Comparison of ENCODE assay signal across 9 mouse cellular contexts in the genomic region with DNA sequence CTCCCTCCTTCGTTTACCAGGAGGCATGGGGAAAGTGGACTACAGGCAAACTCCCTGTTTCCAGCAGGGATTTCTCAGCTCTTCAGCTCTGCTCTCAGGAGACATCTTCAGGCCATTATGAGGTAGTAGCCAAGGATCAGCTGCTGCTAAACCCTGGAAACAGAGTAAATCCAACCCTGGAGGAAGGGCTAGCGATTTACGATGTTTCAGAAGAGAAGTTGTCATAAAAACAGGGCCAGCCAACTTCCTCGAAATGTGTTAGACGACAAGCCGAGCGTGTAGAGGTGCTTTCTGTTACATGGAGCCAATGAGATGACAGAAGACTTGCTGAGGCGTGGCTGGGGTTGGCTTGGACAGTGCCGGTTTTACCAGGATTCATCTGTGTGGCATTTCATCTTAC. TPM values are rescaled to one million over a fixed set of nuclear protein-coding genes. Genes with fewer than 3 reads are reported as not detected.
DNase-seq lines count a peak whose midpoint lies in the region; ATAC-seq and TF ChIP-seq lines count a peak whose summit lies in the region.
"Had no signal": no experiment of that assay in that cellular context is flagged by ENCODE, and none has a peak within 500 bp of the region (broad histone marks: within the 10 kb centered on the region; RNA-seq: fewer than 3 reads in every experiment).

No protein-coding gene starts in this region.

- no peak overlapping the region for H3K9ac ChIP-seq in stomach, postnatal 0 days (ENCODE audit: low read length)
- H3K9ac ChIP-seq in midbrain, embryonic 14.5 days (replicated peaks; ENCODE audit: low read length), result no peak overlapping the region
- no peak overlapping the region for H3K9ac ChIP-seq in midbrain, embryonic 13.5 days (replicated peaks)

- H3K4me2 ChIP-seq in stomach, postnatal 0 days (replicated peaks; ENCODE audit: low read depth), result no peak overlapping the region
- no peak overlapping the region for H3K4me2 ChIP-seq in midbrain, embryonic 14.5 days (ENCODE audit: low read length)
- no peak overlapping the region for H3K4me2 ChIP-seq in midbrain, embryonic 13.5 days (replicated peaks)

- no peaks in the 10 kb centered on the region for H3K27me3 ChIP-seq in stomach, postnatal 0 days (ENCODE audit: control insufficient read depth, insufficient read depth, low read length)
- H3K27me3 ChIP-seq in midbrain, embryonic 14.5 days (ENCODE audit: control insufficient read depth, insufficient read depth, low read length), result no peaks in the 10 kb centered on the region
- H3K27me3 ChIP-seq in midbrain, embryonic 13.5 days, result no peaks in the 10 kb centered on the region

- ATAC-seq in stomach, postnatal 0 days (ENCODE audit: low FRiP score, low TSS enrichment), result no peak
- no peak for ATAC-seq in midbrain, embryonic 14.5 days (ENCODE audit: low FRiP score, low TSS enrichment)
- ATAC-seq in midbrain, embryonic 13.5 days, result no peak

- H3K4me3 ChIP-seq in stomach, postnatal 0 days (ENCODE audit: low read depth, low read length), result no peak overlapping the region
- H3K4me3 ChIP-seq in midbrain, embryonic 14.5 days (replicated peaks; ENCODE audit: low read depth, low read length), result no peak overlapping the region
- no peak overlapping the region for H3K4me3 ChIP-seq in midbrain, embryonic 13.5 days (replicated peaks)

- TF ChIP-seq CTCF in stomach, postnatal 0 days (IDR thresholded peaks at IDR 0.05; ENCODE audit: low read depth), result peak; percentile 69

- TF ChIP-seq EP300 in stomach, postnatal 0 days (optimal IDR thresholded peaks at IDR 0.05), result no peak

- no peaks in the 10 kb centered on the region; the same call in 1 of the 2 replicates for H3K4me1 ChIP-seq in stomach, postnatal 0 days (replicated peaks; ENCODE audit: control insufficient read depth, insufficient read depth)
- H3K4me1 ChIP-seq in midbrain, embryonic 14.5 days (ENCODE audit: control insufficient read depth, insufficient read depth, low read length), result no peaks in the 10 kb centered on the region
- H3K4me1 ChIP-seq in midbrain, embryonic 13.5 days (replicated peaks), result no peaks in the 10 kb centered on the region

- no peak overlapping the region for H3K27ac ChIP-seq in stomach, postnatal 0 days (replicated peaks)
- H3K27ac ChIP-seq in midbrain, embryonic 14.5 days (replicated peaks; ENCODE audit: low read depth, low read length), result no peak overlapping the region
- no peak overlapping the region for H3K27ac ChIP-seq in midbrain, embryonic 13.5 days

- peak; percentile 14 for DNase-seq in adrenal gland, adult 2 months
- DNase-seq in adrenal gland, postnatal 14 days, result no peak
- DNase-seq in thymus, postnatal 14 days, result peak; percentile 27
- no peak for DNase-seq in thymus, postnatal 36 days
- DNase-seq in lung, adult 18-20 months, result peak; percentile 23 to 31
- no peak for DNase-seq in stomach, postnatal 0 days (ENCODE audit: low spot score)
- no peak for DNase-seq in midbrain, embryonic 14.5 days
- DNase-seq: cerebellum, adult 2 months had no signal

- no peaks in the 10 kb centered on the region for H3K9me3 ChIP-seq in stomach, postnatal 0 days (ENCODE audit: control insufficient read depth, low read length)
- no peaks in the 10 kb centered on the region for H3K9me3 ChIP-seq in midbrain, embryonic 14.5 days (ENCODE audit: control insufficient read depth, low read length)
- H3K9me3 ChIP-seq in midbrain, embryonic 13.5 days, result no peaks in the 10 kb centered on the region

- WGBS in stomach, postnatal 0 days, result 38% methylated on average over 9 of the region's 9 CpGs
- WGBS in midbrain, embryonic 14.5 days, result 72% methylated on average over 9 of the region's 9 CpGs
- 68% methylated on average over 9 of the region's 9 CpGs for WGBS in midbrain, embryonic 13.5 days

- H3K36me3 ChIP-seq in stomach, postnatal 0 days (ENCODE audit: control insufficient read depth, insufficient read depth, low read length), result no peaks in the 10 kb centered on the region
- no peaks in the 10 kb centered on the region for H3K36me3 ChIP-seq in midbrain, embryonic 14.5 days (ENCODE audit: control insufficient read depth, insufficient read depth, low read length)
- H3K36me3 ChIP-seq in midbrain, embryonic 13.5 days, result no peaks in the 10 kb centered on the region

RNA-seq across cellular contexts. Expression of a gene that starts 19.7 kb away (rescaled TPM):
- total RNA-seq in adrenal gland, adult 2 months (2021), result 10 to 100 TPM; 10.5 to 20.0 TPM
- 3.0 and 4.0 TPM in 2 replicates for polyA plus RNA-seq in adrenal gland, adult 2 months (2012; rRNA removed)
- total RNA-seq in adrenal gland, postnatal 14 days (2021), result 23.6 and 41.0 TPM in 2 replicates
- 4.6 and 4.9 TPM in 2 replicates for polyA plus RNA-seq in stomach, postnatal 0 days (2015; fragmentation: Nextera tagmentation; extraction: Ambion mirVana)
- polyA plus RNA-seq in midbrain, embryonic 14.5 days (2014; fragmentation: Nextera tagmentation; extraction: Ambion mirVana), result 4.0 and 7.9 TPM in 2 replicates
- polyA plus RNA-seq in midbrain, embryonic 13.5 days (2015; fragmentation: Nextera tagmentation; extraction: Ambion mirVana), result 6.2 and 7.1 TPM in 2 replicates

Comparison
In these comparisons a context has a peak if more than half of its experiments do, and no peak if none do; other contexts are left out.
1. DNase-seq: peak in adrenal gland, adult 2 months (single experiment), thymus, postnatal 14 days (single experiment) and lung, adult 18-20 months (2 of 2); none in adrenal gland, postnatal 14 days (single experiment), thymus, postnatal 36 days (0 of 2), stomach, postnatal 0 days (single experiment) and midbrain, embryonic 14.5 days (single experiment).